Mouse (Mus musculus): ENCODE measurements around the gene Dnph1.
A peak's percentile ranks its signal among the peaks of the same experiment; 100 is the strongest.
"Not testable (repeated sequence)": the region's sequence is repeated elsewhere in the genome, so short reads cannot be mapped to it uniquely, and the experiment has no call there.

Gene Dnph1

GRCm38 (mm10) chr17:46496623-46497434 lies at the start of gene Dnph1:
TSS of gene Dnph1 (plus strand) at chr17:46496711.
- peak; percentile 95 for DNase-seq

DNA sequence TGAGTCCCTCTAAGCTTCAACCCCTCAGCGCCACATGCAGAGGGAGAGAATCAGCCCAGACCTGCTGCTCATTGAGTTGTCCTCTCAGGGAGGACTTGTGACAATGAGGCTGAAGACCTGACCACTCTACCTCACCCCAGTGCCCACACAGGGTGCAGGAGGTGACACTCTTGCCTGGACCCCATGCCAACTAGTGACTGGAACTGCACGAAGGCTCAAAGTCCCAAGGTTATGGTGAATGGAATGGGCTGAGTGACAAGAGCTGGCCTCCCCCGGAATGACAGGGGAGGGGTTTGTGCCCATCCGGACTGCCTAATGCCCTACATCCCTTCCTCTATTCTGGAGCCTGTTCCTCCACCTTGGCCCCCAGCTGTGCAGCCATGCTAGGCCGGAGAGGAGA lies 43.8 kb upstream of the Dnph1 start:
- no peak for DNase-seq

DNA sequence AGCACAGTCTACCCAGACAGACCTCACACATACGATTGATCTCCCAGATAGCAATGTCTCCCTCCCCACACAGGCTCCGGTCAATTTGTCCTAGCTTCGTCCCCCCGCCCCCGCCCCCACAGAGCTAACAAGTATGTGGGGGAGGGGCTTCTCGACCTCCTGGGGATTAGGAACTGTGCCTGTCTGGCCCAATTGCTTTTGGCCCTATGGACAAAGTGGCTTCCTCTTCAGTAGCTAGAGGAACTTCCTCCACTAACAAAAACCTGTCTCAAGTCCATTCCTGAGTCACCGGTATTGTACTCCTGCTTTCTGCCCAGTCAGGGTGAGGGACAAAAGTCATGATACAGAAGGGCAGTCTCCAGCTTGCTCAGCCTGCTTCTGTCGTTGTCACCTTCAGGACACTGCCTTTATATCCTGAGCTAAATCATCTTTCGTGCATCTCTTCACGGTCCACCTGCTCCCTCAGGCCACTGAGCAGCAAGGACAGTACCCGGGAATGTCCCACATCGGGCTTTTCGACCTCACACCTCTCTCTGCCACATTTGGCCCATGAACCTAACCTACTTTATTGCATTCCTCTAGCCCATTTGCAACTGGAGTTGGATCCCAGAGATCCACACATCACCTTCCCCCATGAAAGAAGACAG lies 43.1 kb upstream of the Dnph1 start:
- peak; percentile 52 for DNase-seq

GRCm38 (mm10) chr17:46453970-46454411 lies 42.5 kb upstream of the Dnph1 start:
- peak; percentile 82 for DNase-seq

- DNase-seq = peak; percentile 55
These were observed 42.0 kb upstream of the Dnph1 start for GRCm38 (mm10) chr17:46454539-46454938.

- peak; percentile 63 for DNase-seq
These were observed 41.3 kb upstream of the Dnph1 start for GRCm38 (mm10) chr17:46455110-46455691.

GRCm38 (mm10) chr17:46457791-46458190 lies 38.7 kb upstream of the Dnph1 start:
- DNase-seq = peak; percentile 56

- DNase-seq = no peak
These were observed 38.1 kb upstream of the Dnph1 start for GRCm38 (mm10) chr17:46458439-46458838.

- DNase-seq = no peak
These were observed 35.8 kb upstream of the Dnph1 start for GRCm38 (mm10) chr17:46460673-46461072.

DNA sequence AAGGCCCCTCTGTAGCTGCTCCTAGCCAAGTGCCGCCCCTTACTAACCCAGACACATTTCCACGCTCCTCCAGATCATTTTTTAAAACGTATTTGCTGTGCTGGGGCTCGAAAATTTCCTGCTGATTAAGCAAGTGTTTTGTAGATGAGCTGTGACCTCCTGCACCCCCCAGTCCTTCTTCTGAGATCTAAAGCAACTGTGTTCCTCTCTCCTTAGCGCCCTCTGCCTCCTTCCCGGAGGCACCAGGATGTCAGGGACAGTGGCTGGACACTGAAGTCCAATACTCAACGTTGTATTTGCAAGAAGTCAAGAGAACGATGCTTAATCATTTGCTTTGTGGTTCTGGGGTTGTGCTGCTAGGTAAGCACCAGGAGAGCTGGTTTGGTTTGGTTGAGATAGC lies 35.2 kb upstream of the Dnph1 start:
- DNase-seq = peak; percentile 33

DNA sequence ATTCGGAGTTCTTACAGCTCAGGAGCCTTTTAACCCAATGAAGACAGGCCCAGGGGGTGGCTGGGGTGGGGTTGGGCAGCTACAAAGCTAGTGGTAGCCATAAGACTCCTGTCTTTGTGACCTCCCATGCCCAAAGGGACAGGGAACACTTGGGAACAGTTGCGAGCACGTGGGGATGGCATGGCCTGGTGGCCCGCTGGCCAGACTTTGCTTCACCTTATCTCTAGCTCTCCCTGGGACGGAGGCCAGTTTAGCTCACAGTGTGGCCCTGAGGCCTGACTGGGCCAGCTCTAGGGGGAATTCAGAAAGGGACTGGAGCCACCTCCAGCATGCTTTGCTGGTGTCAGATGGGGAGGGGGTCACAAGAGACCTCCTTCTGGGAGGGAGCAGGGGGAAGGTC lies 34.3 kb upstream of the Dnph1 start:
- no peak for DNase-seq

DNA sequence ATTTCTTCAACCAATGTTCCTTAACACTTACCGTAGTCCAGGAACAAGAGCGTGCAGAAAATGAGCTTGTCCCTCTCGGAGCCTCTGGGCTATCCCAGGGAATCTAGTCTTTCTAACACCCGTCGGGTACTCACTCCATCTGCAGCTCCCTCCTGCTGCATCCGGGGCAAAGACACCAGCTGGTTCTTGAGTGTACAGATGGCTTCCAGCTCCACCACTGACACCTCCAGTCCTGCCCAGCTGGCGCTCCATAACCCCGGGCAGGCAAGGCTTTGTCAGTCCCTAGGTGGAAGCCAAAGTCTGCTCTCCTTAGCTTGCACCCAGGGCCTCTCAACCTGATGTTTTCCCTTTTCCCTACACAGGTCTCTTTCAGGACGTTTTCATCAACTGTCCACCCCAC lies 28.7 kb upstream of the Dnph1 start:
- DNase-seq = peak; percentile 64

DNA sequence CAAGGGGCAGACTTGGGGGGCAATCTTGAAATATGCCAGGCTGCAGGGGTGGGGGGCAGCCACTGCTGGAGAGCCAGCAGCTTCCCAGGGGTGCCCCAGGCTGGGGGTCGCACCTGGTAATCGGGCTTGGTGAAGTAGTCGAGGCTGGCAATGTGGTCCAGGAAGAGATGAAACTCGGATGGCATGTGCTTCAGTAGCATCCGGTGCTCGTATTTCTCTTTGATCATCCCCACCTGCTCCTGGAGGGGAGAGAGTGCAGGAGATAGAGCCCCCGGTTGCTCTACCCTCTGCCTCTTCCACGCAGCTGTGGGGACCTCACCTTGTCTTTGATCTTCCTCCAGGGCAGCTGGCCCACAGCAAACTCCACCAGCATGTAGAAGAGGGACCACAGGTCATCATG lies 19.9 kb upstream of the Dnph1 start:
- DNase-seq = no peak

DNA sequence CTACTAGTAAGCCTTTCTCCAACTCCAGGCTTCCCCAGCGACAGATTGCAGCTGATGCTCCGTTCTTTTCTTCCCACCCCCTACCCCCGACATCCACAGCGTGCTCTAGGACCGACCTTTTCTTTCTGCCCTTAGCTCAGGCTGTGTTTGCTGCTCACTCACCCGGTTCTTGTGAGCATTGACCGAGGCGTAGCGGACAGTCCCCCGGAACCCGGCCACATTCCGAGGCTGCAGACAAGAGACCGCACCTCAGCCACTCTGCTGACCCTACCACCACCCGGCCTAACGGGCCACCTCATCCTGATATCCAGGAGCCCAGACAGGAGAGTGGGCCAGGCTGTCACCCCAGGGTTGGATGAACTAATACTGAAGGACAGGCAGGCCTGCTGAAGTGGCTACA lies 19.2 kb upstream of the Dnph1 start:
- DNase-seq = no peak

- peak; percentile 84 for DNase-seq
These were observed 12.9 kb upstream of the Dnph1 start for GRCm38 (mm10) chr17:46483561-46484001.

DNA sequence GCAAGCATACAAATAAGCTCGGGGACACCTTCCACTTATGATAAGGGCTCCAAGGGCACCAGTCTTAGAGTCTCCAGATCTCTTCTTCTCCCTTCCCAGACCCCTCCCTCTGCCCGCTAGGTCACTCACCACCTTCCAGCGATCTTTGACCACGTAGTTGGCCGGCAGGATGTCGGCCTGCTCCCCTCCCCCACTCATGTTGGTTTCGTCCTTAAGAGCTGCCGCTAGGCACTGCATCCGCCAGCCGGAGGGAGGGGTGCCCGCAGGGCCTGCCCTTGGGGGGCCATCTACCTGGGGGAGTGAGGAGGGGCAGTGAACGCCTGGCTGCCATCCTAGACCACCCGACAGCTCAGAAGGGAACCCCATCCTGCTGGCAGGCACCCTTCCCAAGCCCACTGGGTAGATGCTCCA lies 12.5 kb upstream of the Dnph1 start:
- peak; percentile 53 for DNase-seq

DNA sequence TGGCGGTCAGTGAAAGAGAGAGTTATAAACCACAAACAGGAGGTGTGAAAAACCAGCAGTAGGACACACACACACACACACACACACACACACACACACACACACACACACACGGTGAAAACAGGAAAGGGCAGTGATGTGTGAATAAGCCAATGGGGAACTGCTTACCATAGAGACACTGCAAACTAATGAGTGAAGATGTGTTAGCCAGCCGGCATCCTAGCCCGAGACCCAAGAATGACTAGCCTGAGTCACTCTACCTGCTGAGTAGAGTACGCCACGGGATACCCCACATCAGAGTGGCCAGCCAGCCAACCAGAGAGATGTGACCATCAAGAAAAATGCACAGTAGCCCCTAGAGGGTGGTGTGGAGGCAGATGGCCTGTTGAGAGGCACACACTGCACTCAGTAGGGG lies 12.0 kb upstream of the Dnph1 start:
- peak; percentile 58 for DNase-seq

GRCm38 (mm10) chr17:46486995-46487394 lies 9.5 kb upstream of the Dnph1 start:
- DNase-seq = peak; percentile 28

DNA sequence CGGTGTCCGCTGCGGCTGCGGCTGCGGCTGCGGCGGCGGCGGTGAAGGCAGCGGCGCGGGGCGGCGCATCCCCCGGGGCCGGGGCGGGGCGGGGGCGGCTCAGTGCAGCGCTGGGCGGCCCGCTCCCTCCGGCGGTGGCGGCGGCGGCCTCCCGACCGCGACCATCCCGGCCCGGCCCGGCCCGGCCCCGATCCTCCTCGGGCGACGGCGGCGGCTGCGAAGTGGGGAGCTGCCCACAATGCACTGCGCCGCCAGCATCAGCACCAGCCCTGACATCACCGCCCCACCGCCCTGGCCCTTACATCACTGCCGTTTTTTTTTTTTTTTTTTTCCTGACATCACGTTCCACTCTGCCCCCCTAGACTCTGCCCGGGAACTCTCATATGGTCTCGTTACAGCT lies 9.1 kb upstream of the Dnph1 start, which contains the start of gene Ttbk1:
Gene Ttbk1 (minus strand): TSS at position 245 of the 400 bp plus-strand sequence.
- peak; percentile 72 for DNase-seq

- no peak for DNase-seq
These were observed 1.0 kb upstream of the Dnph1 start for GRCm38 (mm10) chr17:46495486-46495885.

GRCm38 (mm10) chr17:46496081-46496480 lies 430 bp upstream of the Dnph1 start:
- not testable (repeated sequence) for DNase-seq

- DNase-seq = no peak
These were observed 1.4 kb downstream of the Dnph1 start for GRCm38 (mm10) chr17:46497956-46498355.

DNA sequence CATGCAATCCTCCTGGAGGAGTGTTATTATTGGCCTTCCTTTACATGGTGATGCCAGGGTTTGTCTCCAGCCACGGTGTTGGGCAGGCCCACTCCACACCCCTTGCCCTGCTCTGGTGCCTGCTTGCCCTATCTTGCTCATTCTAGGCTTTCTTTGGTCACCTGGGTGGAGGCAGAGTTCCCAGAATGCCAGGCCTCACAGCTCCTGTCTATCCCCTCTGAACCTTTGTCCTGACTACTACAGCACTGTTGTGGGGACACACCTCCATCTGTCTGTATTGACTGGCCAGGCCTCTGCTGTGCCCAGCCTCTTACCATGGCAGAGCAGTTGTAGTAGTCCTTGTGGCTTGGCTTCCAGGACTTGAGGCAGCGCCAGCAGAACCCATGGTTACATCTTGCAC lies 6.3 kb downstream of the Dnph1 start:
- no peak for DNase-seq

Measured in retina, postnatal 1 day (tissue).